12 mouse cellular contexts compared by ENCODE assay signal in the genomic region with DNA sequence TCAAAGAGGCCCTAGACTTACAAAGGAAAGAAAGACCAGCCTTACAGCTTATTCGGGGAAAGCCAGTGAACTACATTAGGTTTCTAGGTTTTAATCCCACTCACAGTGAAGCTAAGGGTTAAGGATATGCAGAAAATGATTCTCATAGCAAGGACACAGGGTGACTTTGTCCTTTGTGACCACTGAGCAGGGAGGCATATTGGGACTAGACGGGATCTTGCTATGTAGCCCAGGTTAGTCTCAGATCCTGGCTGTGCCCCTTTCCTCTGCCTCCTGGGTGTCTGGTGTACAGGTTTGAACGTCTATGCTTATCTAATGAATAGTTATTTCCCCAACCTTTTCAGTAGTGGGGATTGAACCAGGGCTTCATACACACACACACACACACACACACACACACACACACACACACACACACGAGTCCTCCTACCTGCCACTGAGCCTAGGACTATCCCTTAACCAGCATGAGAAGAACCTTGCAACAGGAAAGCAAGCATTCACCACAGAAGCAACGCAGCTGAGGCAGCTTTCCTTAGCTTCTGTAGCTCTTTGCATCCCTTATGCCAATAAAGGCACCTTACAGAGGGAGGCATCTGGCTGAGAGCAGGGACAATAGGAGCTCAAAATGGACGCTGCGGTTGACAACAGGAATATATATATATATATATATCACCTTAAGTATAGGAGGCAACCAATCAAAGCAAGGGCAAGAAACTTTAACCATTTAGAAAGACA. TPM values are rescaled to one million over a fixed set of nuclear protein-coding genes. Genes with fewer than 3 reads are reported as not detected.
DNase-seq lines count a peak whose midpoint lies in the region; ATAC-seq lines count a peak whose summit lies in the region.
"Had no signal": no experiment of that assay in that cellular context is flagged by ENCODE, and none has a peak within 500 bp of the region (broad histone marks: within the 10 kb centered on the region; RNA-seq: fewer than 3 reads in every experiment).

No protein-coding gene starts in this region.

- H3K9ac ChIP-seq in limb, embryonic 11.5 days (ENCODE audit: low read length): no peak overlapping the region
- H3K9ac ChIP-seq in forebrain, embryonic 11.5 days (ENCODE audit: low read length): no peak overlapping the region
- no peak overlapping the region for H3K9ac ChIP-seq in hindbrain, embryonic 15.5 days
- H3K9ac ChIP-seq in neural tube, embryonic 13.5 days: no peak overlapping the region

- no peak for DNase-seq in limb, embryonic 11.5 days (ENCODE audit: low spot score)
- no peak for DNase-seq in limb, embryonic 10.5 days (ENCODE audit: low spot score)
- DNase-seq in forebrain, embryonic 11.5 days (ENCODE audit: low spot score): no peak
- DNase-seq in spleen, adult 18-20 months: no peak
- DNase-seq in frontal cortex, postnatal 25 days (ENCODE audit: low spot score in 2 of 2): no peak
- no peak for DNase-seq in layer of hippocampus, adult 9-10 months (ENCODE audit: low spot score)
- DNase-seq: cerebellum, adult 9-11 months; heart, postnatal 14 days; lung, postnatal 14 days had no signal

- 28% methylated on average over 7 of the region's 7 CpGs for WGBS in limb, embryonic 11.5 days
- 41% methylated on average over 7 of the region's 7 CpGs for WGBS in limb, embryonic 10.5 days
- WGBS in forebrain, embryonic 11.5 days: 10% methylated on average over 7 of the region's 7 CpGs
- WGBS in hindbrain, embryonic 15.5 days: 19% methylated on average over 7 of the region's 7 CpGs
- 29% methylated on average over 7 of the region's 7 CpGs for WGBS in neural tube, embryonic 13.5 days

- H3K4me1 ChIP-seq in limb, embryonic 11.5 days (ENCODE audit: control insufficient read depth, insufficient read depth, low read length): peaks cover 4% of the 10 kb centered on the region; the same call in 1 of the 2 replicates
- H3K4me1 ChIP-seq in limb, embryonic 10.5 days: peaks cover 19% of the 10 kb centered on the region
- peaks cover 15% of the 10 kb centered on the region for H3K4me1 ChIP-seq in forebrain, embryonic 11.5 days (replicated peaks; ENCODE audit: control insufficient read depth, insufficient read depth, low read length)
- H3K4me1 ChIP-seq in hindbrain, embryonic 15.5 days (replicated peaks): peaks cover 15% of the 10 kb centered on the region
- peaks cover 17% of the 10 kb centered on the region for H3K4me1 ChIP-seq in neural tube, embryonic 13.5 days (replicated peaks)

- no peak overlapping the region for H3K27ac ChIP-seq in limb, embryonic 11.5 days (replicated peaks; ENCODE audit: low read depth, low read length)
- H3K27ac ChIP-seq in limb, embryonic 10.5 days: no peak overlapping the region
- peak overlapping the region; percentile 78 for H3K27ac ChIP-seq in forebrain, embryonic 11.5 days (ENCODE audit: low read depth, low read length)
- H3K27ac ChIP-seq in hindbrain, embryonic 15.5 days (replicated peaks): peak overlapping the region; percentile 81
- peak overlapping the region; percentile 81 for H3K27ac ChIP-seq in neural tube, embryonic 13.5 days (replicated peaks)

- peaks cover 4% of the 10 kb centered on the region; the same call in 1 of the 2 replicates for H3K27me3 ChIP-seq in limb, embryonic 11.5 days (ENCODE audit: control insufficient read depth, insufficient read depth, low read length)
- peaks cover 56% of the 10 kb centered on the region; the same call in 1 of the 2 replicates for H3K27me3 ChIP-seq in limb, embryonic 10.5 days (ENCODE audit: low read depth, poor library complexity, severe bottlenecking)
- H3K27me3 ChIP-seq in forebrain, embryonic 11.5 days (ENCODE audit: control insufficient read depth, insufficient read depth, low read length): no peaks in the 10 kb centered on the region
- no peaks in the 10 kb centered on the region for H3K27me3 ChIP-seq in hindbrain, embryonic 15.5 days
- H3K27me3 ChIP-seq in neural tube, embryonic 13.5 days: no peaks in the 10 kb centered on the region

- H3K4me3 ChIP-seq in limb, embryonic 11.5 days (ENCODE audit: low read depth, low read length): no peak overlapping the region
- no peak overlapping the region for H3K4me3 ChIP-seq in limb, embryonic 10.5 days
- no peak overlapping the region for H3K4me3 ChIP-seq in forebrain, embryonic 11.5 days (ENCODE audit: low read depth, low read length)
- H3K4me3 ChIP-seq in hindbrain, embryonic 15.5 days: no peak overlapping the region
- no peak overlapping the region for H3K4me3 ChIP-seq in neural tube, embryonic 13.5 days

- peaks cover 2% of the 10 kb centered on the region; the same call in 1 of the 2 replicates for H3K9me3 ChIP-seq in limb, embryonic 11.5 days (ENCODE audit: control insufficient read depth, low read length)
- peaks cover 6% of the 10 kb centered on the region; the same call in 1 of the 2 replicates for H3K9me3 ChIP-seq in limb, embryonic 10.5 days (replicated peaks)
- H3K9me3 ChIP-seq in forebrain, embryonic 11.5 days (ENCODE audit: control insufficient read depth, low read length): no peaks in the 10 kb centered on the region
- no peaks in the 10 kb centered on the region for H3K9me3 ChIP-seq in hindbrain, embryonic 15.5 days
- H3K9me3 ChIP-seq in neural tube, embryonic 13.5 days: peaks cover 6% of the 10 kb centered on the region; the same call in 1 of the 2 replicates

- ATAC-seq in limb, embryonic 11.5 days (ENCODE audit: insufficient number of reproducible peaks, low FRiP score, low TSS enrichment, low read depth): peak; percentile 31; the same call in 1 of the 2 replicates
- ATAC-seq in forebrain, embryonic 11.5 days (replicated peaks; ENCODE audit: low FRiP score): peak; percentile 60
- ATAC-seq in hindbrain, embryonic 15.5 days (ENCODE audit: low FRiP score, low read depth): peak; percentile 37; the same call in 1 of the 2 replicates
- peak; percentile 44; the same call in 1 of the 2 replicates for ATAC-seq in neural tube, embryonic 13.5 days (ENCODE audit: low read depth)

- H3K36me3 ChIP-seq in limb, embryonic 11.5 days (ENCODE audit: control insufficient read depth, insufficient read depth, low read length): no peaks in the 10 kb centered on the region
- H3K36me3 ChIP-seq in limb, embryonic 10.5 days: no peaks in the 10 kb centered on the region
- no peaks in the 10 kb centered on the region for H3K36me3 ChIP-seq in forebrain, embryonic 11.5 days (ENCODE audit: control insufficient read depth, insufficient read depth, low read length)
- no peaks in the 10 kb centered on the region for H3K36me3 ChIP-seq in hindbrain, embryonic 15.5 days
- no peaks in the 10 kb centered on the region for H3K36me3 ChIP-seq in neural tube, embryonic 13.5 days

- H3K4me2 ChIP-seq in limb, embryonic 11.5 days (ENCODE audit: low read depth, severe bottlenecking): no peak overlapping the region
- H3K4me2 ChIP-seq in forebrain, embryonic 11.5 days (ENCODE audit: low read depth, low read length, severe bottlenecking): 0 out of 2 replicates have a peak overlapping the region, but pooled peaks have one; percentile 22
- H3K4me2 ChIP-seq in hindbrain, embryonic 15.5 days: no peak overlapping the region
- no peak overlapping the region for H3K4me2 ChIP-seq in neural tube, embryonic 13.5 days

RNA-seq across cellular contexts. Expression of a gene that starts 9.5 kb away (rescaled TPM):
- 0.09 TPM in 1 of 2 replicates, not detected in the other for polyA plus RNA-seq in limb, embryonic 11.5 days (2014; fragmentation: Nextera tagmentation; extraction: Ambion mirVana)
- polyA plus RNA-seq in limb, embryonic 10.5 days (2016; fragmentation: Nextera tagmentation; extraction: Ambion mirVana): 0.08 and 0.15 TPM in 2 replicates
- 0.35 TPM in 1 of 2 replicates, not detected in the other for polyA plus RNA-seq in forebrain, embryonic 11.5 days (2014; fragmentation: Nextera tagmentation; extraction: Ambion mirVana)
- polyA plus RNA-seq in hindbrain, embryonic 15.5 days (2015; fragmentation: Nextera tagmentation; extraction: Ambion mirVana): 0.44 and 0.73 TPM in 2 replicates
- polyA plus RNA-seq in neural tube, embryonic 13.5 days (2015; fragmentation: Nextera tagmentation; extraction: Ambion mirVana): 0.59 and 1.1 TPM in 2 replicates
- polyA plus RNA-seq: liver, adult 2 months had no signal

RNA-seq across cellular contexts. Expression of a gene that starts 28.2 kb away (rescaled TPM):
- polyA plus RNA-seq in limb, embryonic 11.5 days (2014; fragmentation: Nextera tagmentation; extraction: Ambion mirVana): 148 and 154 TPM in 2 replicates
- polyA plus RNA-seq in limb, embryonic 10.5 days (2016; fragmentation: Nextera tagmentation; extraction: Ambion mirVana): 151 and 163 TPM in 2 replicates
- polyA plus RNA-seq in forebrain, embryonic 11.5 days (2014; fragmentation: Nextera tagmentation; extraction: Ambion mirVana): 136 and 137 TPM in 2 replicates
- polyA plus RNA-seq in hindbrain, embryonic 15.5 days (2015; fragmentation: Nextera tagmentation; extraction: Ambion mirVana): 138 and 142 TPM in 2 replicates
- 143 and 145 TPM in 2 replicates for polyA plus RNA-seq in neural tube, embryonic 13.5 days (2015; fragmentation: Nextera tagmentation; extraction: Ambion mirVana)

RNA-seq across cellular contexts. Expression of a gene that starts 28.2 kb away (rescaled TPM):
- polyA plus RNA-seq in limb, embryonic 11.5 days (2014; fragmentation: Nextera tagmentation; extraction: Ambion mirVana): 652 and 703 TPM in 2 replicates
- polyA plus RNA-seq in limb, embryonic 10.5 days (2016; fragmentation: Nextera tagmentation; extraction: Ambion mirVana): 676 and 742 TPM in 2 replicates
- 502 and 538 TPM in 2 replicates for polyA plus RNA-seq in forebrain, embryonic 11.5 days (2014; fragmentation: Nextera tagmentation; extraction: Ambion mirVana)
- polyA plus RNA-seq in hindbrain, embryonic 15.5 days (2015; fragmentation: Nextera tagmentation; extraction: Ambion mirVana): 434 and 455 TPM in 2 replicates
- polyA plus RNA-seq in neural tube, embryonic 13.5 days (2015; fragmentation: Nextera tagmentation; extraction: Ambion mirVana): 469 and 536 TPM in 2 replicates

Comparison
In these comparisons a context has a peak if more than half of its experiments do, and no peak if none do; other contexts are left out.
1. H3K27ac ChIP-seq: peak in forebrain, embryonic 11.5 days (single experiment), hindbrain, embryonic 15.5 days (single experiment) and neural tube, embryonic 13.5 days (single experiment); none in limb, embryonic 11.5 days (single experiment) and limb, embryonic 10.5 days (single experiment).
2. Peak in every context shown above with its lines, with median percentiles within 50 percentile points of each other: ATAC-seq.